18 mouse cellular contexts compared by ENCODE assay signal in genomic region chr5:110857091-110857490, GRCm38 (mm10). TPM values are rescaled to one million over a fixed set of nuclear protein-coding genes. Genes with fewer than 3 reads are reported as not detected.
DNase-seq lines count a peak whose midpoint lies in the region; ATAC-seq and TF ChIP-seq lines count a peak whose summit lies in the region.
"Had no signal": no experiment of that assay in that cellular context is flagged by ENCODE, and none has a peak within 500 bp of the region (broad histone marks: within the 10 kb centered on the region; RNA-seq: fewer than 3 reads in every experiment).

No protein-coding gene starts in this region.

- no peak for TF ChIP-seq POLR2A in kidney, adult 2 months (IDR thresholded peaks at IDR 0.05; ENCODE audit: low read depth, low read length)

- peaks cover 4% of the 10 kb centered on the region; the same call in 1 of the 2 replicates for H3K9me3 ChIP-seq in kidney, embryonic 16.5 days (ENCODE audit: low read length)
- no peaks in the 10 kb centered on the region for H3K9me3 ChIP-seq in heart, embryonic 16.5 days (replicated peaks; ENCODE audit: control insufficient read depth, low read length)
- no peaks in the 10 kb centered on the region for H3K9me3 ChIP-seq in forebrain, embryonic 13.5 days (replicated peaks)
- H3K9me3 ChIP-seq: liver, embryonic 15.5 days; midbrain, embryonic 12.5 days had no signal

- H3K4me2 ChIP-seq in kidney, embryonic 16.5 days (replicated peaks; ENCODE audit: low read depth, low read length): no peak overlapping the region
- H3K4me2 ChIP-seq in heart, embryonic 16.5 days (ENCODE audit: low read depth, low read length): no peak overlapping the region
- H3K4me2 ChIP-seq in forebrain, embryonic 13.5 days: no peak overlapping the region
- H3K4me2 ChIP-seq: liver, embryonic 15.5 days; midbrain, embryonic 12.5 days had no signal

- no peaks in the 10 kb centered on the region; the same call in 1 of the 2 replicates for H3K4me1 ChIP-seq in kidney, adult 2 months (ENCODE audit: control insufficient read depth, insufficient read depth, low read length)
- peaks cover 6% of the 10 kb centered on the region for H3K4me1 ChIP-seq in kidney, embryonic 16.5 days (ENCODE audit: insufficient read depth, low read length)
- H3K4me1 ChIP-seq in brown adipose tissue, adult 24 weeks (ENCODE audit: control insufficient read depth, insufficient read depth, insufficient read length, low read length): peaks cover 11% of the 10 kb centered on the region; the same call in 1 of the 2 replicates
- H3K4me1 ChIP-seq in heart, embryonic 16.5 days (ENCODE audit: control insufficient read depth, insufficient read depth, low read length): peaks cover 6% of the 10 kb centered on the region
- no peaks in the 10 kb centered on the region for H3K4me1 ChIP-seq in forebrain, embryonic 13.5 days
- H3K4me1 ChIP-seq: liver, embryonic 15.5 days; midbrain, embryonic 12.5 days had no signal

- WGBS in kidney, adult 2 months: 58% methylated on average over 5 of the region's 5 CpGs
- WGBS in kidney, embryonic 16.5 days: 68% methylated on average over 5 of the region's 5 CpGs
- 21% methylated on average over 5 of the region's 5 CpGs for WGBS in heart, embryonic 16.5 days
- 91% methylated on average over 5 of the region's 5 CpGs for WGBS in forebrain, embryonic 13.5 days

- no peak for ATAC-seq in kidney, embryonic 16.5 days (ENCODE audit: low FRiP score, low TSS enrichment)
- peak; percentile 37; the same call in 1 of the 2 replicates for ATAC-seq in heart, embryonic 16.5 days (replicated peaks; ENCODE audit: extremely low read depth, insufficient read depth, low FRiP score)
- ATAC-seq in forebrain, embryonic 13.5 days: no peak
- ATAC-seq: activated CD4-positive, CD25-positive, alpha-beta regulatory T cell, adult 4 months; forebrain, embryonic 14.5 days had no signal

- no peaks in the 10 kb centered on the region for H3K36me3 ChIP-seq in kidney, adult 2 months (ENCODE audit: control insufficient read depth, insufficient read depth, low read length)
- peaks cover 19% of the 10 kb centered on the region for H3K36me3 ChIP-seq in kidney, embryonic 16.5 days (ENCODE audit: insufficient read depth, low read length)
- 0 out of 2 replicates have a peak, but pooled peaks cover 5% of the 10 kb centered on the region for H3K36me3 ChIP-seq in heart, embryonic 16.5 days (ENCODE audit: control insufficient read depth, insufficient read depth)
- H3K36me3 ChIP-seq in forebrain, embryonic 13.5 days (ENCODE audit: poor library complexity, severe bottlenecking): peaks cover 41% of the 10 kb centered on the region

- peak; percentile 20 for DNase-seq in gastrocnemius, adult 18-20 months (ENCODE audit: low spot score)
- DNase-seq in gastrocnemius, postnatal 4 days (ENCODE audit: low spot score in 2 of 2): no peak
- peak; percentile 74 for DNase-seq in kidney, adult 2 months
- DNase-seq in spleen, adult 12 weeks (ENCODE audit: low spot score): no peak
- DNase-seq: adrenal gland, postnatal 36 days; cerebellum, postnatal 10 days; layer of hippocampus, postnatal 36 days; left cerebral cortex, postnatal 4 days; lung, postnatal 4 days; thymus, postnatal 4 days had no signal

- no peak overlapping the region for H3K27ac ChIP-seq in kidney, adult 2 months (ENCODE audit: insufficient read depth, low read depth, low read length)
- no peak overlapping the region for H3K27ac ChIP-seq in kidney, embryonic 16.5 days (ENCODE audit: low read length)
- peak overlapping the region; percentile 100 for H3K27ac ChIP-seq in brown adipose tissue, adult 24 weeks (replicated peaks; ENCODE audit: low read depth, low read length)
- H3K27ac ChIP-seq in heart, embryonic 16.5 days (ENCODE audit: low read length): peak overlapping the region; percentile 71
- H3K27ac ChIP-seq in forebrain, embryonic 13.5 days: no peak overlapping the region
- H3K27ac ChIP-seq: liver, embryonic 15.5 days; midbrain, embryonic 12.5 days had no signal

- no peaks in the 10 kb centered on the region for H3K27me3 ChIP-seq in kidney, adult 2 months (replicated peaks; ENCODE audit: control insufficient read depth, insufficient read depth, low read length)
- H3K27me3 ChIP-seq in kidney, embryonic 16.5 days (ENCODE audit: insufficient read depth, low read length): no peaks in the 10 kb centered on the region
- H3K27me3 ChIP-seq in heart, embryonic 16.5 days (ENCODE audit: control insufficient read depth, insufficient read depth, low read length): no peaks in the 10 kb centered on the region
- H3K27me3 ChIP-seq in forebrain, embryonic 13.5 days: no peaks in the 10 kb centered on the region
- H3K27me3 ChIP-seq: liver, embryonic 15.5 days; midbrain, embryonic 12.5 days had no signal

- no peak for TF ChIP-seq CTCF in kidney, adult 2 months (conservative IDR thresholded peaks at IDR 0.05; ENCODE audit: insufficient read depth, insufficient read length, low read depth, low read length)

- H3K9ac ChIP-seq in kidney, embryonic 16.5 days (replicated peaks; ENCODE audit: low read length): no peak overlapping the region
- no peak overlapping the region for H3K9ac ChIP-seq in heart, embryonic 16.5 days (ENCODE audit: low read length)
- no peak overlapping the region for H3K9ac ChIP-seq in forebrain, embryonic 13.5 days
- H3K9ac ChIP-seq: liver, embryonic 15.5 days; midbrain, embryonic 12.5 days had no signal

- no peak overlapping the region for H3K4me3 ChIP-seq in kidney, adult 2 months (ENCODE audit: insufficient read depth, low read depth, low read length)
- no peak overlapping the region for H3K4me3 ChIP-seq in kidney, embryonic 16.5 days (ENCODE audit: low read length)
- no peak overlapping the region for H3K4me3 ChIP-seq in brown adipose tissue, adult 24 weeks (ENCODE audit: insufficient read depth, low read depth, low read length)
- no peak overlapping the region for H3K4me3 ChIP-seq in heart, embryonic 16.5 days (ENCODE audit: low read length)
- H3K4me3 ChIP-seq in forebrain, embryonic 13.5 days: no peak overlapping the region
- H3K4me3 ChIP-seq: liver, embryonic 15.5 days; midbrain, embryonic 12.5 days had no signal

RNA-seq across cellular contexts. Expression of gene Chek2, which starts 17.3 kb away (rescaled TPM):
- under 1 TPM; 0.76 to 0.80 TPM for total RNA-seq in gastrocnemius, adult 18-20 months (2021)
- total RNA-seq in gastrocnemius, postnatal 4 days (2021): 1 to 10 TPM; 4.8 to 5.8 TPM
- polyA plus RNA-seq in kidney, adult 2 months (2012; rRNA removed): 4.5 and 5.4 TPM in 2 replicates
- polyA plus RNA-seq in kidney, embryonic 16.5 days (2015; fragmentation: Nextera tagmentation; extraction: Ambion mirVana): 32.8 and 36.7 TPM in 2 replicates
- 3.1 and 4.2 TPM in 2 replicates for polyA plus RNA-seq in brown adipose tissue, adult 24 weeks (2012; ENCODE audit: insufficient read depth, insufficient read length, missing spikeins)
- polyA plus RNA-seq in heart, embryonic 16.5 days (2015; fragmentation: Nextera tagmentation; extraction: Ambion mirVana): 17.1 and 19.0 TPM in 2 replicates
- 25.9 and 28.9 TPM in 2 replicates for polyA plus RNA-seq in forebrain, embryonic 13.5 days (2015; fragmentation: Nextera tagmentation; extraction: Ambion mirVana)

RNA-seq across cellular contexts. Expression of gene Hscb, which starts 17.5 kb away (rescaled TPM):
- total RNA-seq in gastrocnemius, adult 18-20 months (2021): 10 to 100 TPM; 11.8 to 15.6 TPM
- 10 to 100 TPM; 13.0 to 14.1 TPM for total RNA-seq in gastrocnemius, postnatal 4 days (2021)
- 29.6 and 31.3 TPM in 2 replicates for polyA plus RNA-seq in kidney, adult 2 months (2012; rRNA removed)
- 32.1 and 35.3 TPM in 2 replicates for polyA plus RNA-seq in kidney, embryonic 16.5 days (2015; fragmentation: Nextera tagmentation; extraction: Ambion mirVana)
- polyA plus RNA-seq in brown adipose tissue, adult 24 weeks (2012; ENCODE audit: insufficient read depth, insufficient read length, missing spikeins): 62.8 and 65.2 TPM in 2 replicates
- polyA plus RNA-seq in heart, embryonic 16.5 days (2015; fragmentation: Nextera tagmentation; extraction: Ambion mirVana): 22.5 and 23.1 TPM in 2 replicates
- polyA plus RNA-seq in forebrain, embryonic 13.5 days (2015; fragmentation: Nextera tagmentation; extraction: Ambion mirVana): 15.6 and 16.9 TPM in 2 replicates

RNA-seq across cellular contexts. Expression of gene Ttc28, which starts 22.5 kb away (rescaled TPM):
- total RNA-seq in gastrocnemius, adult 18-20 months (2021): 10 to 100 TPM; 12.3 to 13.2 TPM
- 10 to 100 TPM; 27.1 to 33.1 TPM for total RNA-seq in gastrocnemius, postnatal 4 days (2021)
- 6.6 TPM in 2 replicates for polyA plus RNA-seq in kidney, adult 2 months (2012; rRNA removed)
- polyA plus RNA-seq in kidney, embryonic 16.5 days (2015; fragmentation: Nextera tagmentation; extraction: Ambion mirVana): 12.1 and 14.7 TPM in 2 replicates
- polyA plus RNA-seq in brown adipose tissue, adult 24 weeks (2012; ENCODE audit: insufficient read depth, insufficient read length, missing spikeins): 12.4 and 16.3 TPM in 2 replicates
- 5.7 and 5.8 TPM in 2 replicates for polyA plus RNA-seq in heart, embryonic 16.5 days (2015; fragmentation: Nextera tagmentation; extraction: Ambion mirVana)
- 22.8 and 23.2 TPM in 2 replicates for polyA plus RNA-seq in forebrain, embryonic 13.5 days (2015; fragmentation: Nextera tagmentation; extraction: Ambion mirVana)

RNA-seq across cellular contexts. Expression of gene Ulk1, which starts 47.2 kb away (rescaled TPM):
- 10 to 100 TPM; 57.4 to 66.1 TPM for total RNA-seq in gastrocnemius, adult 18-20 months (2021)
- 10 to 100 TPM; 34.5 to 34.7 TPM for total RNA-seq in gastrocnemius, postnatal 4 days (2021)
- polyA plus RNA-seq in kidney, adult 2 months (2012; rRNA removed): 43.7 and 44.0 TPM in 2 replicates
- polyA plus RNA-seq in kidney, embryonic 16.5 days (2015; fragmentation: Nextera tagmentation; extraction: Ambion mirVana): 18.6 and 19.5 TPM in 2 replicates
- polyA plus RNA-seq in brown adipose tissue, adult 24 weeks (2012; ENCODE audit: insufficient read depth, insufficient read length, missing spikeins): 21.5 and 22.9 TPM in 2 replicates
- polyA plus RNA-seq in heart, embryonic 16.5 days (2015; fragmentation: Nextera tagmentation; extraction: Ambion mirVana): 10.0 and 13.1 TPM in 2 replicates
- 32.4 and 38.2 TPM in 2 replicates for polyA plus RNA-seq in forebrain, embryonic 13.5 days (2015; fragmentation: Nextera tagmentation; extraction: Ambion mirVana)

Comparison
In these comparisons a context has a peak if more than half of its experiments do, and no peak if none do; other contexts are left out.
1. DNase-seq: peak in gastrocnemius, adult 18-20 months (single experiment) and kidney, adult 2 months (single experiment); none in gastrocnemius, postnatal 4 days (0 of 2) and spleen, adult 12 weeks (single experiment).
2. H3K27ac ChIP-seq: peak in brown adipose tissue, adult 24 weeks (single experiment) and heart, embryonic 16.5 days (single experiment); none in kidney, adult 2 months (single experiment), kidney, embryonic 16.5 days (single experiment) and forebrain, embryonic 13.5 days (single experiment).